Mouse (Mus musculus): ENCODE measurements around the gene Kcnt2. TPM values are rescaled to one million over a fixed set of nuclear protein-coding genes. Genes with fewer than 3 reads are reported as not detected.

Gene Kcnt2
- polyA plus RNA-seq, 1 experiment from 2014 or later: 2.3 TPM

GRCm38 (mm10) chr1:140451924-140452323, 206.0 kb downstream of the Kcnt2 start:
- Histone ChIP-seq H3K36me3 (no peaks in the 10 kb centered on the region), H3K27ac (no peak overlapping the region), H3K4me3 (no peak overlapping the region), H3K9me3 (no peaks in the 10 kb centered on the region), H3K9ac (no peak overlapping the region), H3K4me1 (no peaks in the 10 kb centered on the region), H3K27me3 (replicated peaks) (no peaks in the 10 kb centered on the region), H3K4me2 (replicated peaks) (no peak overlapping the region)
- WGBS: 78% methylated on average over 1 of the region's 1 CpGs
- no peak for ATAC-seq (ENCODE audit: low FRiP score, low read depth)

- H3K9ac ChIP-seq: no peak overlapping the region
These were observed 209.9 kb downstream of the Kcnt2 start for GRCm38 (mm10) chr1:140455903-140456302.

GRCm38 (mm10) chr1:140456873-140457272, 210.9 kb downstream of the Kcnt2 start:
- no peak overlapping the region for H3K27ac ChIP-seq
- no peak overlapping the region for H3K9ac ChIP-seq
- no peak for ATAC-seq (ENCODE audit: low FRiP score, low read depth)
- H3K4me3 ChIP-seq: no peak overlapping the region
- 81% methylated on average over 2 of the region's 2 CpGs for WGBS
- H3K36me3 ChIP-seq: no peaks in the 10 kb centered on the region
- no peaks in the 10 kb centered on the region for H3K4me1 ChIP-seq
- no peaks in the 10 kb centered on the region for H3K27me3 ChIP-seq (replicated peaks)
- H3K9me3 ChIP-seq: no peaks in the 10 kb centered on the region
- no peak overlapping the region for H3K4me2 ChIP-seq (replicated peaks)

More at GRCm38 (mm10) chr1:140455903-140456302, 209.9 kb downstream of the Kcnt2 start:
- H3K9me3 ChIP-seq: no peaks in the 10 kb centered on the region
- no peak overlapping the region for H3K4me3 ChIP-seq
- H3K27ac ChIP-seq: no peak overlapping the region
- 52% methylated on average over 2 of the region's 2 CpGs for WGBS
- ATAC-seq (ENCODE audit: low FRiP score, low read depth): no peak
- H3K4me1 ChIP-seq: no peaks in the 10 kb centered on the region
- no peak overlapping the region for H3K4me2 ChIP-seq (replicated peaks)
- H3K36me3 ChIP-seq: no peaks in the 10 kb centered on the region
- H3K27me3 ChIP-seq (replicated peaks): no peaks in the 10 kb centered on the region

DNA sequence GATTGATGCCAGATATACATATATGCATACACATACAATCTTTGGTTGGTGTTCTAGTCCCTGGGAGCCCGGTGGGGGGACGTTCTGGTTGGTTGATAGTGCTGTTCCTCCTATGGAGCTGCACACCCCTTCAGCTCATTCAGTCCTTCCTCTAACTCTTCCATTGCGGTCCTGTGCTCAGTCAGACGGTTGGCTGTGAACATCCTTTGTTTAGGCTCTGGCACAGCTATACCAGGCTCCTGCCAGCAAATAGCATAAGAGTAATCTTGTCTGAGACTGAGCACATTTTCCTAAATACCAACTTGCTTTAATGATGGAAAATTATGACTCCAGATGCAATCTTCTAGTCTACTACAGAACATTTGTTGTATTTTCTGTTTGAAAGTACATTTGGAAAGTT, 222.4 kb downstream of the Kcnt2 start:
- Histone ChIP-seq H3K9ac (no peak overlapping the region), H3K4me1 (no peaks in the 10 kb centered on the region), H3K27ac (no peak overlapping the region), H3K4me3 (no peak overlapping the region), H3K4me2 (replicated peaks) (no peak overlapping the region), H3K27me3 (replicated peaks) (no peaks in the 10 kb centered on the region), H3K9me3 (no peaks in the 10 kb centered on the region), H3K36me3 (no peaks in the 10 kb centered on the region)
- 87% methylated on average over 4 of the region's 4 CpGs for WGBS
- no peak for ATAC-seq (ENCODE audit: low FRiP score, low read depth)

DNA sequence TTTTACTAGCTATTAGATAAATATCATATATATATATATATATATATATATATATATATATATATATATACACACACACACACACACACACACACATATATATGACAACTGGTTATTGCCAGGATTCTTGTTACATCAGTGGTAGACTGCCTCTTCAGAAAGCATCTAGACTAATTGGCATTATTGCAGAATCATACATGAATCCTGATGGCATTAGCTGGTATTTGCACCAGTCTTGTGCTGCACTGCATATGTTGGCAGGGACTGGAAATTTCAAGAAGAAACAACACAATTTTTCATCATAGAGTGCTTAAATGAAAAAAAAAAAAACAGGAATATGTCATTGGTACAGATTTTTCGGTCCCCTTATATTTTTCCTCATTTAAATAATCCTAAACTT, 223.6 kb downstream of the Kcnt2 start:
- H3K27me3 ChIP-seq (replicated peaks): no peaks in the 10 kb centered on the region
- H3K4me3 ChIP-seq: no peak overlapping the region
- no peak overlapping the region for H3K4me2 ChIP-seq (replicated peaks)
- H3K9ac ChIP-seq: no peak overlapping the region
- no peak overlapping the region for H3K27ac ChIP-seq
- ATAC-seq (ENCODE audit: low FRiP score, low read depth): no peak
- H3K9me3 ChIP-seq: no peaks in the 10 kb centered on the region
- H3K36me3 ChIP-seq: no peaks in the 10 kb centered on the region
- no peaks in the 10 kb centered on the region for H3K4me1 ChIP-seq
- WGBS: 92% methylated on average over 1 of the region's 1 CpGs

DNA sequence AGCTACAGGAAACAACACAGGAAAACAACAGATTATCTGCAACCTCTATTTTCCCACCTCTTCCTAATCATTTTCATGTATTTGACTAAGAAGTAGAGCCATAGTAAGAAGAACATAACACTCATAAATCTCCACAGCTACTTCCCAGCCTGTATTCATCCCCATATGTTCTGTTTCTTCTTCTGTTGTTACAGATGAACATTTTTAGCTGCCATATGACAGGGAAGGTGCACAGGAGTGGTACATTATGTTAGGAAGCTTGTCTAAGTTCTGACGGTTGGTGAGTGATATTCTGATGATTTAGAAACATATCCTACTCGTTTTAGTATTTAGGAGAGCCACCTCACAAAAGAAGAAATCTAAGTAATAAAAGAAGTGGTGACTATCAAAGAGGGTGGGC, 231.0 kb downstream of the Kcnt2 start:
- H3K4me1 ChIP-seq: no peaks in the 10 kb centered on the region
- no peaks in the 10 kb centered on the region for H3K9me3 ChIP-seq
- ATAC-seq (ENCODE audit: low FRiP score, low read depth): no peak
- no peaks in the 10 kb centered on the region for H3K27me3 ChIP-seq (replicated peaks)
- no peak overlapping the region for H3K27ac ChIP-seq
- H3K4me2 ChIP-seq (replicated peaks): no peak overlapping the region
- no peak overlapping the region for H3K9ac ChIP-seq
- H3K4me3 ChIP-seq: no peak overlapping the region
- H3K36me3 ChIP-seq: no peaks in the 10 kb centered on the region
- 72% methylated on average over 2 of the region's 2 CpGs for WGBS

DNA sequence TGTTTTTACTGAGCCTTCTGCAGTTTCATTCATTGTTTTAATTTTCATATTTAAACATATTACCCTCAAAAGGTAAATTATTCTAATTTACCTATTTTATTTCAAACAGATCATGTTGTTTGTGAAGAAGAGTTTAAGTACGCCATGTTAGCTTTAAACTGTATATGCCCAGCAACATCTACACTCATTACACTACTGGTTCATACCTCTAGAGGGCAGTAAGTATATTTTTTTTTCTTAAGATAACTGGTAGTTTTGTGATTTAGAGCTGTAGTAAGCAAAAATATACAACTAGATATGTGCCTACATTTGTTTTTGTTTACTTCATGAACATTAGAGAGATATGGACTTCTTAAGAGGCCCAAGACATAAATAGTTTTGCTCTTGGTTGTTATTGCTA, 238.1 kb downstream of the Kcnt2 start:
- no peaks in the 10 kb centered on the region for H3K36me3 ChIP-seq
- H3K27ac ChIP-seq: no peak overlapping the region
- no peak overlapping the region for H3K4me2 ChIP-seq (replicated peaks)
- no peak for ATAC-seq (ENCODE audit: low FRiP score, low read depth)
- no peaks in the 10 kb centered on the region for H3K4me1 ChIP-seq
- 86% methylated on average over 1 of the region's 1 CpGs for WGBS
- no peak overlapping the region for H3K4me3 ChIP-seq
- no peaks in the 10 kb centered on the region for H3K9me3 ChIP-seq
- no peak overlapping the region for H3K9ac ChIP-seq
- H3K27me3 ChIP-seq (replicated peaks): no peaks in the 10 kb centered on the region

DNA sequence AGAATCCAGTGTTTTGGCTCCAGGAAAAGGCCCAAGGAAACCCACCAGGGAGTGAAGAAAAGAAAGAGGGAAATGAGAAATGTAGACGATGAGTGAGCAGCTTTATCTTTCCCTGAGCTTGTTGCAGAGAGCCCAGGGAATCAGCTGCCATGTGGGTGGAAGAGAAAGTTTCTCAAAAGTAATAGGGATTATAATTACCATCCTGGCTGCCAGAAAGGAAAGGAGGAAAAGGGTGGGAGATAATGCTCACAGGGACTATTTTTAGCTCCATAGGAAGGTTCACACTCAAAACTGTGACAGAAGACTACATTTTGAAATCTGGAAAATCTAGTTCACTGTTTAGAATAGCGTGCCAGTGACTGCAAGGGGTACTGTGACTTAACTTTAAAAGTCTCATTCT, 243.9 kb downstream of the Kcnt2 start:
- no peak for ATAC-seq (ENCODE audit: low FRiP score, low read depth)
- Histone ChIP-seq H3K9me3 (no peaks in the 10 kb centered on the region), H3K4me1 (no peaks in the 10 kb centered on the region), H3K36me3 (no peaks in the 10 kb centered on the region), H3K27me3 (replicated peaks) (no peaks in the 10 kb centered on the region), H3K4me3 (no peak overlapping the region), H3K27ac (no peak overlapping the region), H3K4me2 (replicated peaks) (no peak overlapping the region), H3K9ac (no peak overlapping the region)
- 86% methylated on average over 2 of the region's 2 CpGs for WGBS

DNA sequence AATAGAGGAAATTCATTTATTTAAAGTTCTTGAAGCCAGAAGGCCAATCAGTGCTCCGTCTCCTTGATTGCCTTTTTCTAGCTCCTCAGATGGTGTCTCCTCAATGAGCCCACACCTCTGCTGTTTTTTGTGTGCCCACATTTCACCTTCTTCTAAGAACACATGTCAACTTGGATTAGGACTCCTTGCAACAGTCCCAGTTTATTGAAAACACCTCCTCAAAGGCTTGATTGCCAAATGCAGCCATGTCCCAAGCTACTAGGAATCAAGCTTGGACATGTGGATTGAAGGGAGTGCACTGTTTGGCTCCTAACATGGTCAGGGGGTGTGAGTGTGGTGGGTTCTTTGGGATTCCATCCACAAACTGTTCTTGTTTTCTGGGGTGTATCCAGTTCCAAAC, 245.4 kb downstream of the Kcnt2 start:
- no peak overlapping the region for H3K4me2 ChIP-seq (replicated peaks)
- 89% methylated on average over 1 of the region's 1 CpGs for WGBS
- H3K27me3 ChIP-seq (replicated peaks): no peaks in the 10 kb centered on the region
- no peaks in the 10 kb centered on the region for H3K9me3 ChIP-seq
- no peaks in the 10 kb centered on the region for H3K36me3 ChIP-seq
- H3K27ac ChIP-seq: no peak overlapping the region
- H3K9ac ChIP-seq: no peak overlapping the region
- H3K4me1 ChIP-seq: no peaks in the 10 kb centered on the region
- no peak for ATAC-seq (ENCODE audit: low FRiP score, low read depth)
- no peak overlapping the region for H3K4me3 ChIP-seq

DNA sequence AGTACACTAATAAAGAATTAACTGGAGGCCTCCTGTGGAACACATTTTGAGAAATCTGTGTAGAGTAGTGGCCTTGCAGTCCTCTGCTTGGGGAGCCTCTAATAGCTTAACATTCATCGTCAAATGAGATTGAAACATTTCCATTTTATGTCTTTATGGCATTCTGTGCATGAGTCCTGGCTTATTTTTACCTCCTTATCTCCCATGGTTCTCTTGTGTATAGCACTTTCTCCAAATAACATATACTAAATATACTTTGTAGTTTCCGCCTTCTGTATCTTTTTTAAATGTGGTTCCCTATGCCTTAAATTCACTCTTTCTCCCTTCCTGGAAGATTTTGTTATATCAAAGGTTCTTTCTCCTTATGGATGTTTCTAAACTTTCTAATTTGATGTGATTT, 246.3 kb downstream of the Kcnt2 start:
- Histone ChIP-seq H3K9ac (no peak overlapping the region), H3K4me3 (no peak overlapping the region), H3K27me3 (replicated peaks) (no peaks in the 10 kb centered on the region), H3K4me2 (replicated peaks) (no peak overlapping the region), H3K4me1 (no peaks in the 10 kb centered on the region), H3K9me3 (no peaks in the 10 kb centered on the region), H3K27ac (no peak overlapping the region), H3K36me3 (no peaks in the 10 kb centered on the region)
- 85% methylated on average over 2 of the region's 2 CpGs for WGBS
- no peak for ATAC-seq (ENCODE audit: low FRiP score, low read depth)

- H3K27ac ChIP-seq: no peak overlapping the region
- no peaks in the 10 kb centered on the region for H3K27me3 ChIP-seq (replicated peaks)
These were observed 267.5 kb downstream of the Kcnt2 start for GRCm38 (mm10) chr1:140513451-140513850.

DNA sequence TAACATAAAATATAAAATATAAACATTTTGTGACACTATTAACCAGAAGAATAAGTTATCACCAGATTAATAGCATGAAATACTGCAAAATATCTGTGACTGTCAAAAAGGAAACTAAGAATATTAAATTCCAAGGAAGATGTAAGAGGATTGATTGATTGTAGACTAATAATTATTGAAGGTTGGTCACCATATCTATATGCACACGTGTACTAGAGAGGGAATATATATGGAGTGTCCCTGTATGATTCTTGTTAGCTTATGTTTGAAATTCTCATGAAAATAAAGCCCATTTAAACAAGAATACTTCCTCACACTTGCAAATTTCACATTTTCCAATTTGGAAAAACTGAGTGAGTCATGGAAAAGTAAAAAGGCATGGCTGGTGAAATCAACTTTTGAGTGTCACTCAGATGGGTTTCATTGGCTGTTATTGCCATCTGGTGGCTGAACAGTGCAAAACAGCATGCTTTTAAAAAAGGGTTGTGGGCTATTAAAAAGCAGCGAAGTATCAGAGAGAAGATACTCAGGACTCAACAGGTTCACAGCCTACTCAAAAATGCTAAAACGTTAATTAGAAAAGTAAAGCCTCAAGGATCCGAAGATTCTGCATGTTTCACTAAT, 285.4 kb downstream of the Kcnt2 start:
- no peak overlapping the region for H3K4me2 ChIP-seq (replicated peaks)

More at GRCm38 (mm10) chr1:140513451-140513850, 267.5 kb downstream of the Kcnt2 start:
- Histone ChIP-seq H3K4me2 (replicated peaks) (no peak overlapping the region), H3K9ac (no peak overlapping the region), H3K36me3 (no peaks in the 10 kb centered on the region), H3K4me3 (no peak overlapping the region), H3K4me1 (no peaks in the 10 kb centered on the region), H3K9me3 (no peaks in the 10 kb centered on the region)
- ATAC-seq (ENCODE audit: low FRiP score, low read depth): no peak

GRCm38 (mm10) chr1:140534849-140535248, 288.9 kb downstream of the Kcnt2 start:
- Histone ChIP-seq H3K27me3 (replicated peaks) (no peaks in the 10 kb centered on the region), H3K9me3 (no peaks in the 10 kb centered on the region), H3K4me2 (replicated peaks) (no peak overlapping the region), H3K27ac (no peak overlapping the region), H3K36me3 (no peaks in the 10 kb centered on the region), H3K4me1 (no peaks in the 10 kb centered on the region), H3K4me3 (no peak overlapping the region), H3K9ac (no peak overlapping the region)
- no peak for ATAC-seq (ENCODE audit: low FRiP score, low read depth)

More for the DNA sequence above, 285.4 kb downstream of the Kcnt2 start:
- Histone ChIP-seq H3K27ac (no peak overlapping the region), H3K9ac (no peak overlapping the region), H3K4me1 (no peaks in the 10 kb centered on the region), H3K4me3 (no peak overlapping the region), H3K36me3 (no peaks in the 10 kb centered on the region), H3K9me3 (no peaks in the 10 kb centered on the region), H3K27me3 (replicated peaks) (no peaks in the 10 kb centered on the region)
- 42% methylated on average over 4 of the region's 4 CpGs for WGBS
- 0 out of 2 replicates have a peak, but pooled peaks have one; percentile 29 for ATAC-seq (ENCODE audit: low FRiP score, low read depth)

All from neural tube, embryonic 12.5 days (tissue).